Mouse (Mus musculus): ENCODE data around the gene Baat. TPM values are rescaled to one million over a fixed set of nuclear protein-coding genes. Genes with fewer than 3 reads are reported as not detected.
"Not testable (repeated sequence)": the region's sequence is repeated elsewhere in the genome, so short reads cannot be mapped to it uniquely, and the experiment has no call there.

The Baat gene
- polyA plus RNA-seq, 1 experiment from 2014 or later, result not detected

DNA sequence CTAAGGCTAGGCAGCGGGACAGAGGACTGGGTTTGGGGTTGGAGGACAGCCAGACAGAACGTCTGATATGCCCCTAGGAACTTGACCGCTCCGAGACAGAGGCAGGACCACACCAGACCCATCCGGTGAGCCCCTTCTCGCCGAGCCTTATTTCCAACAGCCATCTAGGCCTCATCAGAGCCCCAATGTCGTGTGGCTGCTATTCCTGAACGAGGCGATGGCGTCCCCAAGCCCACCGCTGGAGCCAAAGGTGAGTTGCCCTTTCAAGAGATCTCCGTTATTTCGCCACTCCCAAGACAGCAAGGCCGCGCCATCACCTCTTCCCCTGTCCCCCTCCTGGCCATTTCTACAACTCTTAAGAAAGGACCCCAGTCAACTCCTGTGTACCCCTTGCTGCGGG lies 15.0 kb upstream of the Baat start:
- peak overlapping the region; percentile 84 for H3K27ac ChIP-seq (replicated peaks)
- H3K4me3 ChIP-seq (replicated peaks), result peak overlapping the region; percentile 76
- peak; percentile 74 for ATAC-seq (ENCODE audit: low FRiP score)
- peak overlapping the region; percentile 74 for H3K4me2 ChIP-seq
- peak overlapping the region; percentile 73 for H3K9ac ChIP-seq (replicated peaks)
- no peaks in the 10 kb centered on the region for H3K27me3 ChIP-seq (replicated peaks)
- no peaks in the 10 kb centered on the region for H3K9me3 ChIP-seq (replicated peaks)
- H3K4me1 ChIP-seq, result peaks cover 26% of the 10 kb centered on the region
- WGBS, result 0% methylated on average over 17 of the region's 17 CpGs
- peaks cover 22% of the 10 kb centered on the region for H3K36me3 ChIP-seq

GRCm38 (mm10) chr4:49520572-49521340 lies 14.4 kb upstream of the Baat start, which contains the start of the genes Mrpl50 and Zfp189:
TSS of gene Mrpl50 (minus strand) at chr4:49521093.
TSS of gene Zfp189 (plus strand) at chr4:49521176.
- H3K4me1 ChIP-seq, result peaks cover 26% of the 10 kb centered on the region
- H3K4me2 ChIP-seq, result peak within 1 kb of the TSS; percentile 74
- ATAC-seq (ENCODE audit: low FRiP score), result peak; percentile 99
- H3K9me3 ChIP-seq (replicated peaks), result no peaks in the 10 kb centered on the region
- H3K36me3 ChIP-seq, result peaks cover 18% of the 10 kb centered on the region
- H3K4me3 ChIP-seq (replicated peaks), result peak within 1 kb of the TSS; percentile 76
- H3K9ac ChIP-seq (replicated peaks), result peak within 1 kb of the TSS; percentile 73
- peak within 1 kb of the TSS; percentile 84 for H3K27ac ChIP-seq (replicated peaks)
- no peaks in the 10 kb centered on the region for H3K27me3 ChIP-seq (replicated peaks)
- under 1% methylated on average over 41 of the region's 41 CpGs for WGBS

DNA sequence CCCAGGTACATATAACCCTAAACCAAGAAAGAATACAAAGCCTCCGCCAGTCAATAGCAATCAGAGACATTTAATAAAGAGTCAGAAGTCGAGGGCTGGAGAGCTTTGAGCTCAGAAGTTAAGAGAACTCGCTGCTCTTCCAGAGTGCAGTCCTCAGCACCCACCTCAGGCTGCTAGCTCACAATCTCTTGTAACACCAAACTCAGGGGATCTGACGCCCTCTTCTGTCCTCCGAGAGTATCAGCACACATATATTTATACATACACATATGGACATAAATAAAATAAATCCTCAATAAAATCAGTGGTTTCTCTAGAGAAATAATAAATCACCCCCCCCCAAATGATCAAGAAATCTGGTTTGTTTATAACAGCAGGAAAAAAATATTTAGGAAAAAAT lies 13.1 kb upstream of the Baat start:
- no peak overlapping the region for H3K27ac ChIP-seq (replicated peaks)
- peaks cover 11% of the 10 kb centered on the region for H3K36me3 ChIP-seq
- ATAC-seq (ENCODE audit: low FRiP score), result no peak
- 80% methylated on average over 5 of the region's 5 CpGs for WGBS
- H3K4me1 ChIP-seq, result peaks cover 26% of the 10 kb centered on the region
- peak overlapping the region; percentile 65 for H3K4me2 ChIP-seq
- no peaks in the 10 kb centered on the region for H3K9me3 ChIP-seq (replicated peaks)
- H3K27me3 ChIP-seq (replicated peaks), result no peaks in the 10 kb centered on the region
- H3K9ac ChIP-seq (replicated peaks), result no peak overlapping the region
- H3K4me3 ChIP-seq (replicated peaks), result no peak overlapping the region

DNA sequence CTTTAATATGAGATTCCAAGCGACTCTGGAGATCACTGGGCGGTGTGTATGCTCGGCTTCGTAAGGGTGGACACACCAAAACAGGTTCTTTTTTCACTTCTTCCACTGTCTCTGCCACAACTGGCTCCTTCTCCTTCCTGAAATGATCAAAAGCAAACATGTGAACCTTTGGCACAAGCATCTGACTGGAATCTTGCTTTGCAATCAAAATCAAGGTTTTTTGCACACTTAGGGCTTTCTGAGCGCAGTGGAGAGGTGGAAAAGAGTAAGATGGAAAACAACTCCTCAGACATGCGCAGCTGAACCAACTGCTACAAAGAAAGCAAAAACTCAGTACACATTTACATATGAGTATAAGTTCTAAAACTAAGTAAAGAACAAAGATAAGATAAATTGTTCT lies 8.1 kb upstream of the Baat start:
- Histone ChIP-seq H3K4me1 (peaks cover 9% of the 10 kb centered on the region), H3K4me2 (no peak overlapping the region), H3K4me3 (replicated peaks) (no peak overlapping the region), H3K27ac (replicated peaks) (no peak overlapping the region), H3K9ac (replicated peaks) (no peak overlapping the region), H3K27me3 (replicated peaks) (no peaks in the 10 kb centered on the region), H3K9me3 (replicated peaks) (no peaks in the 10 kb centered on the region), H3K36me3 (peaks cover 23% of the 10 kb centered on the region)
- WGBS, result 97% methylated on average over 6 of the region's 6 CpGs
- no peak for ATAC-seq (ENCODE audit: low FRiP score)

DNA sequence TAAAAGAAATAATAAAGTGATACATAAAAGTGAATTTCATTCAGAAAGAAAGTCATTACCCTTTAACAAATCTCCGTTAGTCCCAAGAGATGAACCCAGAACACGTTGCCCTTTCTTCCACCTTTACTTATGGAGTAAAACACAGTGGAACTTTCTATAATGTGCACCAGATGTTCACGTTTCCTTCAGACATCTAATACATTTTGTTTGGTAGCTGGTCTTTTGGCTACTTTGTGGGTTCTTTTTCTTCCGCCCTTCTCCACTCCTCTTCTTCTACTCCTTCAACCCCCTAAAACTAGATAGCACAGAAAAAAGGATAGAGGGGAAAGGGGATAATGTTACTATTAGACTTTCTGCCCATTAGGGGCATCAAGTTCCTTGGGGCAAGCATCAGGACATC lies 6.3 kb upstream of the Baat start:
- no peaks in the 10 kb centered on the region for H3K4me1 ChIP-seq
- no peak overlapping the region for H3K27ac ChIP-seq (replicated peaks)
- H3K4me3 ChIP-seq (replicated peaks), result no peak overlapping the region
- no peak overlapping the region for H3K9ac ChIP-seq (replicated peaks)
- H3K4me2 ChIP-seq, result no peak overlapping the region
- H3K9me3 ChIP-seq (replicated peaks), result no peaks in the 10 kb centered on the region
- H3K27me3 ChIP-seq (replicated peaks), result no peaks in the 10 kb centered on the region
- H3K36me3 ChIP-seq, result peaks cover 23% of the 10 kb centered on the region
- ATAC-seq (ENCODE audit: low FRiP score), result no peak
- 93% methylated on average over 4 of the region's 4 CpGs for WGBS

GRCm38 (mm10) chr4:49510236-49510835 lies 4.0 kb upstream of the Baat start:
- not testable (repeated sequence) for H3K9ac ChIP-seq (replicated peaks); H3K4me3 ChIP-seq (replicated peaks); H3K27ac ChIP-seq (replicated peaks); ATAC-seq (ENCODE audit: low FRiP score); H3K4me1 ChIP-seq; H3K4me2 ChIP-seq; H3K27me3 ChIP-seq (replicated peaks); H3K9me3 ChIP-seq (replicated peaks)
- WGBS, result 94% methylated on average over 1 of the region's 1 CpGs
- H3K36me3 ChIP-seq, result peaks cover 23% of the 10 kb centered on the region

DNA sequence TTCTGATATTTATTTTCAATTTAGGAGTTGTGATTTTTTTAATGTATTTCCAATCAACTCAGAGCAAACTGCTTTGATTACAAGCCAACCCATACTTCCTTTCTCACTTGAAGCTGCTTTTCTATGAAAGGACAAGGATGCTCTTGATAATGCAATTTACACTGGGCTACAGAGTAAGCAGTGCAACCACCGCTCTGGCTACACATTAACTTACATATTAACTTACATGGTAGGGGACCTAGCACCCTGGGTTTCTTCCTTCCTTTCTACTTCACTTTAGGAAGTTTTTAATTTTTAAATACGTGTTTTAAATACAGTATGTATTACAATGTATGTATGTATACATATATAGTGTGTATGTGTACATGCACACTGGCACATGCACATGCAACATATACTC lies 2.8 kb upstream of the Baat start:
- Histone ChIP-seq H3K27me3 (replicated peaks) (no peaks in the 10 kb centered on the region), H3K27ac (replicated peaks) (no peak overlapping the region), H3K4me1 (no peaks in the 10 kb centered on the region), H3K9ac (replicated peaks) (no peak overlapping the region), H3K36me3 (peaks cover 20% of the 10 kb centered on the region), H3K9me3 (replicated peaks) (no peaks in the 10 kb centered on the region), H3K4me2 (no peak overlapping the region), H3K4me3 (replicated peaks) (no peak overlapping the region)
- WGBS, result 94% methylated on average over 2 of the region's 2 CpGs
- no peak for ATAC-seq (ENCODE audit: low FRiP score)

DNA sequence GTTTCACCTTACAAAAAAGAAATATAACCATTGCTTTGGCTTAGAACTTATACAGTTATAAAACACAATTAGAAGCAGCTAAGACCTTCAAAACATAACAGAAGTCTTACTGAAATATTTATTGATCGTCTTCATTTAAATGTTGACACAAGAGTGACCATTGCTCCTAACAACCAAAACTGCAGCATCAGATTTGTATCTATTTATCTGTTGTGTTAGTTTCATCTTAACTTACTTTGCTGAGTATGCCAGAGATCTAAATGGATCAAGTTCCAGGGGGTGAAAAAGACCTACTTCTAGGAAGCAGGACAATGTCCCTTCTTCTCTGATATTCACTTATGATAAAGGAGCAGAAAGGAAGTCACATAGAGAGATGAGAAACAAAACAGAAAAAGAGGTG lies 2.8 kb downstream of the Baat start:
- Histone ChIP-seq H3K4me3 (replicated peaks) (no peak overlapping the region), H3K9me3 (replicated peaks) (no peaks in the 10 kb centered on the region), H3K4me2 (no peak overlapping the region), H3K36me3 (no peaks in the 10 kb centered on the region), H3K9ac (replicated peaks) (no peak overlapping the region), H3K27me3 (replicated peaks) (no peaks in the 10 kb centered on the region), H3K4me1 (no peaks in the 10 kb centered on the region), H3K27ac (replicated peaks) (no peak overlapping the region)
- no peak for ATAC-seq (ENCODE audit: low FRiP score)
- WGBS, result 88% methylated on average over 1 of the region's 1 CpGs

DNA sequence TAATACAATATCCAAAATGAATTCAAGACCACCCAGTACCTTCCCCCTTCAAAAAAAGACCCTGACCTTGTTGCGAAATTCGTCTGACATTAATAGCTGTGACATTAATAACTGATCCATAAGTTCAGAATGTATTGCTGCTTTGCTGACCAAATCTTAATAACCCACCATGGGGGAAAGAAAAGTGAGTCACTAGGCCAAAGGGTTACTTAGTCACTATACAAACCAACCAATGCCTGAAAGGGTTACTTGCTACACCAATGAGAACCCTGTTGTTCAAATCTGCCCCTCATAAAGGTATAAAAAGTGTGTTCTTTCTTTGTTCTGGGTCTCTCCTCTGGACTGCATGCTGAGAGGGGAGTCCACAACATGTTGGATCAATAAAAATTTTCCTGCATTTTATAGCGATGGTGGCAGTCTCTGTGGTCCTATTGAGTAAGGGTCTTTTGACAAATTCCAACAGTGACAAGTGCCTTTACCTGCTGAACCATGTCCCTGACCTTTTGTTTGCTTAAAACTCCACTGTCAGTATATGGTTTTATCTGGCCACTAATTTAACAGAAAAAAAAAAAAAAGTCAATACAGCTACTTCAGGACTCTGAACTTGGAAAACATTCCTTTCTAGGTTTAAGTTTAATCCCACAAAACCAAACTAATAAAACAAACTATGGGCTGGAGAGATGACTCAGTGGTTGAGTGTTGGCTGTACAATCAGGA lies 20.3 kb downstream of the Baat start:
- H3K27me3 ChIP-seq (replicated peaks); H3K9ac ChIP-seq (replicated peaks); H3K27ac ChIP-seq (replicated peaks); ATAC-seq (ENCODE audit: low FRiP score); H3K4me1 ChIP-seq; H3K4me2 ChIP-seq; H3K4me3 ChIP-seq (replicated peaks); H3K36me3 ChIP-seq; H3K9me3 ChIP-seq (replicated peaks): not testable (repeated sequence)
- 67% methylated on average over 3 of the region's 3 CpGs for WGBS

DNA sequence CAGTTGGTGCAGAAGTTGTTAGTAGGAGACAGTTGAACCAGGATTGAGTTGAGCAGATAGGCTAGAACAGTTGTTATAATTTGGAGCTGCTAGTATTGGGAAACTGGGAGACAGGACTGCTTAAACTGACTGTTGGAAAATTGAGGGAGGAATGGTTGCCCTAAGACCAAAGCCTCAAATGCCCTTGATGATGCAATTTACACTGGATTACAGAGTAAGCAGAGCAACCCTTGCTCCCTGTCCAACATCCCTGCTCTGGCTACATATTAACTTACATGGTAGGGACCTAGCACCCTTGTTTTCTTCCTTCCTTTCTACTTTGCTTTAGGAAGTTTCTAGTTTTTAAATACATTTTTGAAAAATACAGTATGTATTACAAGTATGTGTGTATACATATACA lies 20.9 kb downstream of the Baat start:
- no peaks in the 10 kb centered on the region for H3K27me3 ChIP-seq (replicated peaks)
- no peaks in the 10 kb centered on the region for H3K9me3 ChIP-seq (replicated peaks)
- H3K4me3 ChIP-seq (replicated peaks), result no peak overlapping the region
- H3K36me3 ChIP-seq, result no peaks in the 10 kb centered on the region
- no peak overlapping the region for H3K4me2 ChIP-seq
- no peak for ATAC-seq (ENCODE audit: low FRiP score)
- H3K4me1 ChIP-seq, result 0 out of 2 replicates have a peak, but pooled peaks cover 1% of the 10 kb centered on the region
- H3K9ac ChIP-seq (replicated peaks), result no peak overlapping the region
- no peak overlapping the region for H3K27ac ChIP-seq (replicated peaks)

GRCm38 (mm10) chr4:49480896-49481295 lies 25.5 kb downstream of the Baat start:
- H3K27ac ChIP-seq (replicated peaks), result no peak overlapping the region
- H3K27me3 ChIP-seq (replicated peaks), result no peaks in the 10 kb centered on the region
- 0 out of 2 replicates have a peak overlapping the region, but pooled peaks have one; percentile 34 for H3K4me2 ChIP-seq
- 58% methylated on average over 3 of the region's 3 CpGs for WGBS
- H3K9me3 ChIP-seq (replicated peaks), result no peaks in the 10 kb centered on the region
- peaks cover 8% of the 10 kb centered on the region for H3K4me1 ChIP-seq
- H3K9ac ChIP-seq (replicated peaks), result no peak overlapping the region
- no peaks in the 10 kb centered on the region for H3K36me3 ChIP-seq
- no peak for ATAC-seq (ENCODE audit: low FRiP score)
- H3K4me3 ChIP-seq (replicated peaks), result no peak overlapping the region
